Mouse (Mus musculus) cerebellum, postnatal 25 days (tissue): ENCODE measurements at regions not wholly inside any gene's neighbourhood (a gene's known extent, or its start where the extent isn't known, plus 50 kb on each side); places are given as distances from the start of the nearest gene placed in this dataset.
"Not testable (repeated sequence)": the region's sequence is repeated elsewhere in the genome, so short reads cannot be mapped to it uniquely, and the experiment has no call there.

Source experiments
- DNase-seq, 2 experiments: peaks; one replicate each; pipeline ENCODE4 v3.0.0; 2021; ENCODE audit warnings: mixed read lengths in 2 of 2

DNA sequence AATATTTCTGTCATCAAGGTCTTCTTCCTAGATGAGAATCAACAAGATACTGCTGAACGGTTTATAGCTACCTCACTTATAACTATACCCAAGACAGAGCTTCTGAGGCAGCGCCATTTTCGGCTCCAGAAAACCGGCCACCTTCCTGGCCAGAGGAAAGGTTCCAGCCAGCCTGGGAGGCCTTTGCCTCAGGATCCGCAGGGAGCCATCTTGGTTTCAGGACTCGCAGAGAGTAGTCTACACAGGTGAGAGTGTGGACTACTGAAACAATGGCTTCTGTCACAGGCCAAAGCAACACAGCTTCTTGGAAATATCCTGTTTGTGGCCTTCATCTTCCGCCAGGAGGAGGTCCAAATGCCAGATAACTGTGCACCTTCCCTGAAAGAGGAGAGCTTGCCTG is 447.5 kb downstream of the Kcnt2 start:
- no peak for DNase-seq

DNA sequence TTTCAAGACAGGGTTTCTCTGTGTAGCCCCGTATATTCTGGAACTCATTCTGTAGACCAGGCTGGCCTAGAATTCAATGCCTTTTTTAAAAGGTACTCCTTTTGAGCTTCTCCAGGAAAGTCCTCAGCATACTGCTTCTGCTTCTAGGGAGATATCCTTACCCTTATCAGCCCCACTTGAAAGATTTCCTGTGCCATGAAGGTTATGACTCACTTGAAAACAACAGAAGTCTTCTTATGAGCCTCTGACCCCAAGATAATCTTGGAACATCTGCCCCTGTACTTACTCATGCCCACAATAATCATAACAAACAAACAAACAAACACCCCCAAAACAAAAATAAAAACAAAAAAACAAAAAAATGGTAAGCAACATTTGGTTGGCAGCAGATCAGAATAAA is 484.2 kb downstream of the Kcnt2 start:
- no peak for DNase-seq

DNA sequence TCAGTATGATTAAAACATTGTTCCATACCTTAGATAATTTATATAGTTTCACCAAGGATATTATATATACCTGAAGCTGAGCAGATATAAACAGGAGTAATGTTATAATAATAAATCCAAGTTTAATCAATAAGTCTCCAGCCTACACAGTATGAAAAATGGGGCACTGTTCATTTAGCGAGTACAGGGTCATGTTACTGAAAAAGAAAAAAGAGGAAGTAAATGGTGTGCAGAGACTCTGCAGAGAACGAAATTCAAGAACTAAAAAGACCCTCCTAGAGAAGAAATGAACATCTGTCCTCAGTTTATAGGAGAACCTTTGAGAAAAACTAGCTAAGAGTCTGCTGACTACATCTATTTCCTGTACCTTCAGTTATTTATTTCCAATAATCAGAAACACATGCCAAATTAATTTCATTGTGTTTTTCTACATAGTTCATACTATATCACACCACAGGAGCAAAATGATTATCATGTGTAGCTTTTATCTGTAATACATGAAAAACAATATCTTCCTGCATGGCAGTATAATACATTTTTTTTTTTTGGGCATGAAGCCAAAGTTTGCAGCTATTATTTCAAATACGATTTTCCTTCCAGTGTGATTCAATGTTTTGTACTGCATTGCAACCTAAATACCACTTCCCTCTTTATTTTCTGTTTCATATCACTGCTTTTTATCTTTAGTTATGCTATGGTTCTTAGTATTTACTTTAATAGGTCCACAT is 493.2 kb downstream of the Kcnt2 start:
- DNase-seq = no peak

DNA sequence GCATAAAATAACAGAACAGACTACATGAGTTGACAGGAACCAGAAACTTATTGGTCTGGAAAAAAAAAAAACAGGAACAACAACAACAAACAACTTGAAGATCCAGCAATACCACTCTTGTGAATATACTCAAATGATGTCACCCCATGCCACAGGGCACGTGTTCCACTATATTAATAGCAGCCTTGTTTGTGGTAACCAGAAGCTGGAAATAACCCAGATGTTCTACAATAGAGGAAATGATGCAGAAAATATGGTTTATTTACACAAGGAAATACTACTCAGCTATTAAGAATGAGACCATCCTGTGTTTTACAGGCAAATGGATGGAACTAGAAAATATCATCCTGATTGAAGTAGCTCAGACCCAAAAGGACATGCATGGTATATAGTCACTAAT is 494.1 kb downstream of the Kcnt2 start:
- no peak for DNase-seq

DNA sequence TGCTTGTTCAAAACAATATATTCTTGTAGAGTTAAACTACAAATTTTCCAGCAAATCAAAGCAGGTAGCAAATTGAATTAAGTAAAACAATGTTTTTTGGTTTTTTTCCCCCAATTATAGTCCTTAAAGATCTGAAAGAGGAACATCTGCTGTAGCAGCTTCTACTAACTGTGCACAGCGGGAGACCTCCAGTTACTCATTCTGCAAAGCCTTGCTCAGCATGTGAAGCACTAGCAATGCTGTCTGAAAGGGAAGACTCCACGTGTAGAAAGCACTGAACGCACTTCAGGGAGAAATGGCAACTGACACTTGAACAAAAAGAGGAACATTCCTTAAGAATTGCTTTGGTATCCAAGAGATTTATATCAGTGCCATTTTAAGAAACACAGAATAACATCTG is 502.1 kb downstream of the Kcnt2 start:
- peak in 1 of 2 experiments; percentile 49 for DNase-seq

DNA sequence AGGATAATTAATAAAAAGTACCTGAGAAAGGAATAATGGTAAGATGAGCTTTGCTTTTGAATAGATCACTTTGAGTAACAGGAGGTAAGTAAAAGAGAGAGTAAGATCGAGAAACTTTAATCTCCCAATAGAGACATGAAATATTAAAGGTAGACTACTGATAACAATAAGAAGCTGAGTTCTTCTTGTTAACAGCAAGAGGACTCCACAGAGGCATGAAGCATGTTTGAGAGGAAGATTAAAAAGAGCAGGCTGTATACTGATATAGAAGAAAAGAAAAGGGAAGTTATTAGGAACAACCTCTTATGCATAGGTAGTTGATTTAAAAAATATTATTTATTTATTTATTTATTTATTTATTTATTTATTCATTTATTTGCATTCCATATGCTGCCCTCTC is 519.9 kb downstream of the Kcnt2 start:
- no peak for DNase-seq

DNA sequence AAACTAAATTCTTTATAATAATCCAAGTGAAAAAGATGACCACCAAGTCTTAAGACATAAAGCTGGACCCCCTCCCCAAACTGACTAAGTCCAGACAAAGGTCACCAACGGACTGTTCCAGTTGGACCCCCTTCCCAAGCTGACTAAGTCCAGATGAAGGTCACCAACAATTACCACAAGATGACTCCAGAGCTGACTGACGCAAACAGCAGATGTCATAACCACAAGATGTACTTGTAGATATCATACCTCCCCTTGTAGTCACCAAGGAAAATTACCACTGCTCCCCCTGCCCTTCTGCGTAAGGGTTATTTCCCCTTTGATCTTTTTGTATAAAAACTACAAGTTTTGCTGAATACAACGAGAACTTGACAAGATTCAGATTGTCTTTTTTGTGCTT is 527.8 kb downstream of the Kcnt2 start:
- not testable (repeated sequence) for DNase-seq

DNA sequence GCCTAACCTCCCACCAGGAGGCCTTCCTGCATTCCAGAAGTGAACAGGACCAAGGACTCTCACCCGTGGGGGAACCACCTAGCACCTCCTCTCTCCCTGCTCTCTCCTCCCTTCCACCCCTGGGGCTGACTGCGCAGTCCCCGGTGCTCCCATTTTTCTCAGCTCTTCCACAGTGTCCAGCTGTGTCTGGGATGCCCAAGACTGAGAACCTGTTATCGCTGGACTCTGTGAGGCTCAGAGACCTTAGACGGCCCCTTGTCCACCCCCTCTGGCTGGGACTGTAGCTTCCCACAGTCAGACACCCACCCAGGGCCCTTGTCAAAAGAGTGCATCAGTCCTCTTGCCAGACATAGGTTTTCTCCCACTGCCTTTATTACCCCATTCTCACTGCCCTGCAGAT is 564.2 kb downstream of the Kcnt2 start:
- no peak for DNase-seq

DNA sequence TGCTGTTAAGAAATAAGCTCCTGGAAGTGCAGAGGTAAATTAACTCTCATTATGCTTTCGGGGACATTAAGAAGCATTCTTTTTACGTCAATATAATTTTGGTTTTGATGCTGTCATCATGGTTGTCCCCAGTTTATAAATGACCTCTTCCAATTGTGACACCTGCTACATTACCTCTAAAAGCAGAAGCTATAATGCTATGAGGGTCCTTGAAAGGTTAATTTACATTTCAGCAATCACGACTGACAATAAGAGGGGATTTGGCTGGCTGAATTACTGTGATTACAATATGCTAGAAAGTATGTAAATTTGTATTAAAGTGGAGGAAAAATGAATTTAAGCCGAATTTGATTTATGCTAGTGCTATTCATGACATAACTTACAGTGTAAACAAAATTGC is 592.8 kb downstream of the Kcnt2 start:
- no peak for DNase-seq

DNA sequence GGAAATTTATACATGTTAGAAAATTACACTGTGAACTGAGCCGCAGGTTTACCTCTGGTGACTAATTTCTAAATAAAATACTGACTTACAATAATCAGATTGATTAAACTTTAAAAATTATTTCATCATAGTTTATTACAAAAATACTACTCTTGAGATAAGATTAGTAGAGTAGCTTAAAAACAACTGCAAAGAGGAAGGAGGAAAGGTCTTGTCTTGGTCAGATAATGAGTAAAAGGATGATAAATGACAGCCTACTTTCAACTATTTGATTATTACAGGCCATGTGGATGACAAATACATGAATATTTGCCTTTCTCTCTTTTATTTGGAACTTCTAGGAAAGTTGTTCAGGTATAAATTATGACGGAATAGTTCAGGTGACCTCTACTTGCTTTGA is 594.6 kb downstream of the Kcnt2 start:
- DNase-seq = no peak

DNA sequence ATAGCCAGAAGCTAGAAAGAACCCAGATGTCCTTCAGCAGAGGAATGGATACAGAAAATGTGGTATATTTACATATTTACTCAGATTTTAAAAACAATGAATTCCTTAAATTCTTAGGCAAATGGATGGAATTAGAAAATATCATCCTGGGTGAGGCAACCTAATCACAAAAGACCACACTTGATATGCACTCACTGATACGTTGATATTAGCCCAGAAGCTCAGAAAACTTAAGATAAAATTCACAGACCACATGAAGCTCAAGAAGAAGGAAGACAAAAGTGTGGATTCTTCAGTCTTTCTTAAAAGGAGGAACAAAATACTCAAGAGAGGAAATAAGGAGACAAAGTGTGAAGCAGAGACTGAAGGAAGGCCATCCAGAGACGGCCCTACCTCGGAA is 602.1 kb downstream of the Kcnt2 start:
- not testable (repeated sequence) for DNase-seq

DNA sequence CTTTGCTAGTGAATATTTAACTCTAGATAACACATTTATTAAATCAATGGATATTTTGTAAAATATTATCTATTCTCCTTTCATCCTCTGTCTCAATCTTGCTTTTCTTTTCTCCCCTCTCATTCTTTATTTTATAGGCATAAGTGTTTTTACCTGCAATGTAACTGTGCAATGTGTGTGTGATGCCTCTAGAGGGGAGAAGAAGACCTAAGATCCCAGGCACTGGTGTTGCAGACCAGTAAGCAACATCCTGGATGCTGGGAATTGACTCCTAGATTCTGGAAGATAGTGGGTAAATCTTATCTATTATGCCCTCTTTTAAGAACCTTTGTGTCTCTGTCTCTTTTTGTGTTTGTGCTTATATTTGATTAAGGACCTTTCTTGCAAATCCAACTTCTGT is 605.6 kb downstream of the Kcnt2 start:
- DNase-seq = no peak
